Mouse (Mus musculus): ENCODE data around the gene Taf8. TPM values are rescaled to one million over a fixed set of nuclear protein-coding genes. Genes with fewer than 3 reads are reported as not detected.

Taf8 gene
- polyA plus RNA-seq, 1 experiment from 2014 or later, result 17.8 TPM

DNA sequence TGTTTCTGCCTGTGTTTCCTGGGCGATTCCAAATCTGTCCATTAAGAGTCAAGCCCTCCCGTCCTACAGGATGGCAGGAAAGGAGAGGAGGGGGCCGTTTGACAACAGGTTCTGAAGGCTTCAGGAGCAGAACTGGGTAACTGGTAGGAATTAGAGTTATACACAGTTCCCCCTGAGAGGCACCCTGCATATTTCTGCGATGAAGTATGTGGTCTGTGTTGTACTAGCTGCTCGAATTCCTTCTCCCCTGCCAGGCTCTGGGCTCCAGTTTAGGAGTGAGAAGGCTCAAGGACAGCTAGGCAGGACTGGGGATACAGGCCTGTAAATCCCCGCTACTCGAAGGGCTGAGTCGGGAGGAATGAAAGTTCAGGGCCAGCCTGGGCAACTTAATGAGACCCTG lies 16.1 kb upstream of the Taf8 start:
- in situ Hi-C loops (cut with MboI; ENCODE audit: low pct_unique_long_range_greater_than_20kb), result no loop called here
- CTCF ChIA-PET, result no interaction called here
- H3K27me3 ChIP-seq, result no peaks in the 10 kb centered on the region
- ATAC-seq (peak; percentile 90), DNase-seq (ENCODE audit: low read depth, low spot score) (no peak)
- POLR2A ChIA-PET, result no interaction called here
- no peak for TF ChIP-seq CTCF (IDR thresholded peaks at IDR 0.05)

GRCm38 (mm10) chr17:47516232-47516631 lies 14.1 kb upstream of the Taf8 start:
- H3K27me3 ChIP-seq, result no peaks in the 10 kb centered on the region
- POLR2A ChIA-PET, result interaction anchor here (0.6 kb wide), 1 partner anchor 10 kb away, joined by 3 read pairs; no protein-coding TSS in a partner anchor
- DNase-seq (ENCODE audit: low read depth, low spot score) (no peak), ATAC-seq (no peak)
- TF ChIP-seq CTCF (IDR thresholded peaks at IDR 0.05), result no peak
- CTCF ChIA-PET, result no interaction called here
- in situ Hi-C loops (cut with MboI; ENCODE audit: low pct_unique_long_range_greater_than_20kb), result no loop called here

DNA sequence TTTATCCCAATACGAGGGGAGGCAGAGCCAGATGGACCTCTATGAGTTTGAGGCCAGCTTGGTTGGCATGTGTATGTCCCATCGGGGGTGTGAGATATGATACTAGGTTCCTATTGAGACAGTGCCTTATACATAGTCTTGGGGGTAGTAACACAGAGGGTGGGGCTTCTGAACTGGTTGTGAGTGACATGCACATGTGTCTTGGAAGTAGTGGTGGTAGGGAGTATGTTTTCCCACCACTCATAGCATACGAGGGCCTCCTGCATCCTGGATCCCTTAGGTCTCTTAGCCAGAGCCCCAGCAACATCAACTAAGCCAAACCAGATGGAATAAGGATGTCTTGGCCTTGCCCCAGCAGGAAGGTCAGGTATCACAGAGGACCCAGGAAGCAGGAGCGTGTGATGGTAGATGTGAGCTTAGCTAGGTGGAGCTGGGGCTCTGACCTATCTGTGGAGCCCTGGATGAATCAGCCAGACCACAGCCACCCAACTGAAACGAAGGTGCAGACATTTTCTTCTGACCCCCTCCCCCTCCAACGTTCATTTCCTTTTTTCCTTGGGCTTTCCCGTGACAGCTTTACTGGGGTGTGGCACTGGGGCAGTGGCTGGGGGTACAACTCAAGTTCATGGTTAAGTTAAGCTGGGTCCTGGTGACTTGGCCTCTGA lies 13.2 kb upstream of the Taf8 start:
- ATAC-seq (no peak), DNase-seq (ENCODE audit: low read depth, low spot score) (no peak)
- ChIA-PET CTCF (no interaction called here), POLR2A (interaction anchor here (0.6 to 1.4 kb wide), 2 partner anchors 9 to 13 kb away, joined by 3 to 4 read pairs; no protein-coding TSS in a partner anchor)
- TF ChIP-seq CTCF (IDR thresholded peaks at IDR 0.05), result no peak
- in situ Hi-C loops (cut with MboI; ENCODE audit: low pct_unique_long_range_greater_than_20kb), result no loop called here
- H3K27me3 ChIP-seq, result no peaks in the 10 kb centered on the region

GRCm38 (mm10) chr17:47512956-47513775 lies 11.1 kb upstream of the Taf8 start:
- DNase-seq (ENCODE audit: low read depth, low spot score) (no peak), ATAC-seq (no peak)
- ChIA-PET POLR2A (no interaction called here), CTCF (interaction anchor here (1.9 kb wide), 1 partner anchor 103 kb away, joined by 7 read pairs; no protein-coding TSS in a partner anchor)
- in situ Hi-C loops (cut with MboI; ENCODE audit: low pct_unique_long_range_greater_than_20kb), result loop anchor here (5.0 kb wide), 2 partner anchors 99 to 174 kb away; partner anchors contain the start of genes Bysl, Frs3, Gm20517 and Med20
- TF ChIP-seq CTCF (IDR thresholded peaks at IDR 0.05), result no peak
- no peaks in the 10 kb centered on the region for H3K27me3 ChIP-seq

GRCm38 (mm10) chr17:47511111-47512020 lies 9.3 kb upstream of the Taf8 start:
- ChIA-PET CTCF (interaction anchor here (0.5 to 2.6 kb wide), 25 partner anchors 9 to 173 kb away, joined by 3 to 23 read pairs (median 5); partner anchors contain the start of genes Bysl, Gm20517, Med20 and Usp49), POLR2A (interaction anchor here (1.1 to 2.1 kb wide), 2 partner anchors 9 to 84 kb away, joined by 3 to 6 read pairs; partner anchors contain the start of gene Taf8)
- peak; percentile 88 for DNase-seq (ENCODE audit: low read depth, low spot score)
- H3K27me3 ChIP-seq, result no peaks in the 10 kb centered on the region
- in situ Hi-C loops (cut with MboI; ENCODE audit: low pct_unique_long_range_greater_than_20kb), result loop anchor here (5.0 kb wide), 2 partner anchors 101 to 176 kb away; partner anchors contain the start of genes Bysl, Frs3, Gm20517 and Med20
- peak; percentile 98 for TF ChIP-seq CTCF (IDR thresholded peaks at IDR 0.05)
- ATAC-seq, result peak; percentile 73

DNA sequence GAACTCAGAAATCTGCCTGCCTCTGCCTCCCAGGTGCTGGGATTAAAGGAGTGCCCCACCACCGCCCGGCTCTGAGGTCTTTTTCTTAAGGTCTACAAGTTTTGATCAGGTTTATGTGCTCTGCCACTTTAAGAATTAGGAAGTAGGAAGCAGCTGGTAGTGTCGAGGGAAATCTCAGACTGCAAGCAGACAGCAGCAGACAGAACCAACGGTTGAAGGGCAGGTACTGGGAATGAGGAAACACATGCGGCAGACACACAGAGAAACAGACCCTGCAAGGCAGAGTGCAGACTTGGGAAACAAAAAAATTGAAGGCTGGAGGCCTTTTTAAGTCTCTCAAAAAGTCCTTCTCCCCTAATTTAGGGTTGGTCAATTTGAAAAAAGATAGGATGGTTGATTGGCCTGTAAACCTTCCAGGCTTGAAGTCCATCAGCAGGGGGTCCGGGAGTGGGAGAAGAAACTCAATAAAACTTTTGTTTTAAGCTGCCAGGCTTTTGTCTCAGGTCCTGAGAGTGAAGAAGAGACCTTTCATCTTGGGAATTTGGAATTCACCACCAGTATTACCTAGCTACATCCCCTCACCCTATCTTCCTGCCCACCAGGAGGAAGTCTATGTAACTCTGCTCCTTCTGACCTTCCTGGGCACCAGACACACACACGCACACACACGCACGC lies 7.1 kb upstream of the Taf8 start:
- TF ChIP-seq CTCF (IDR thresholded peaks at IDR 0.05), result no peak
- POLR2A ChIA-PET, result interaction anchor here (0.7 kb wide), 2 partner anchors 13 to 66 kb away, joined by 3 to 13 read pairs; no protein-coding TSS in a partner anchor
- ATAC-seq (no peak), DNase-seq (ENCODE audit: low read depth, low spot score) (no peak)
- CTCF ChIA-PET, result no interaction called here
- in situ Hi-C loops (cut with MboI; ENCODE audit: low pct_unique_long_range_greater_than_20kb), result no loop called here
- no peaks in the 10 kb centered on the region for H3K27me3 ChIP-seq

GRCm38 (mm10) chr17:47508012-47508608 lies 6.0 kb upstream of the Taf8 start:
- TF ChIP-seq CTCF (IDR thresholded peaks at IDR 0.05), result no peak
- in situ Hi-C loops (cut with MboI; ENCODE audit: low pct_unique_long_range_greater_than_20kb), result no loop called here
- H3K27me3 ChIP-seq, result no peaks in the 10 kb centered on the region
- POLR2A ChIA-PET, result interaction anchor here (0.7 kb wide), 1 partner anchor 65 kb away, joined by 3 read pairs; no protein-coding TSS in a partner anchor
- ATAC-seq (peak; percentile 27), DNase-seq (ENCODE audit: low read depth, low spot score) (no peak)
- CTCF ChIA-PET, result no interaction called here

- no peak for ATAC-seq
- POLR2A ChIA-PET, result no interaction called here
- in situ Hi-C loops (cut with MboI; ENCODE audit: low pct_unique_long_range_greater_than_20kb), result no loop called here
Measured at GRCm38 (mm10) chr17:47507523-47507922, 5.4 kb upstream of the Taf8 start.

DNA sequence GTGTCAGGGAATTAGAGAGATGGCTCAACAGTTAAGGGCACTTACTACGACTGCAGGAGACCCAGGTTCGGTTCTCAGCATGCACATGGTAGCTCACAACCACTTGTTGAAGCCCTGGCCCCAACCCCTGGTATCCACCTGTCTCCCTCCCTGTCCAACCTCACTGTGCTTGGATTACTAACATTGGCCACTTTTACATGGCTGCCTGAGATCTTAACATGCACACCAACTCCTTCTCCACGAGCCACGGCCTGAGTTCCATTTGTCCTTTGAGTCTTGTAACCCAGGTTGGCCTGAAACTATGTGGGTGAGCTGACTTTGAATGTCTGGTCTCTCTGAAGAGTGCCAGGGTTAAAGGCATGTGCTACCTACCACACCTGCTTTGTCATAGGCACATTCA lies 4.6 kb upstream of the Taf8 start:
- no peak for ATAC-seq
- TF ChIP-seq CTCF (IDR thresholded peaks at IDR 0.05), result no peak
- POLR2A ChIA-PET, result no interaction called here

More at GRCm38 (mm10) chr17:47507523-47507922, 5.4 kb upstream of the Taf8 start:
- no peaks in the 10 kb centered on the region for H3K27me3 ChIP-seq
- TF ChIP-seq CTCF (IDR thresholded peaks at IDR 0.05), result no peak
- CTCF ChIA-PET, result no interaction called here
- no peak for DNase-seq (ENCODE audit: low read depth, low spot score)

More for the DNA sequence above, 4.6 kb upstream of the Taf8 start:
- CTCF ChIA-PET, result no interaction called here
- DNase-seq (ENCODE audit: low read depth, low spot score), result no peak
- in situ Hi-C loops (cut with MboI; ENCODE audit: low pct_unique_long_range_greater_than_20kb), result no loop called here
- no peaks in the 10 kb centered on the region for H3K27me3 ChIP-seq

Measured in Patski (cell line).